Mouse (Mus musculus): ENCODE data around the gene Hspb6. TPM values are rescaled to one million over a fixed set of nuclear protein-coding genes. Genes with fewer than 3 reads are reported as not detected.
A peak's percentile ranks its signal among the peaks of the same experiment; 100 is the strongest.

Hspb6 gene
- polyA plus RNA-seq, 1 experiment from 2014 or later = 34.0 TPM

- H3K27ac ChIP-seq (ENCODE audit: low read length) = peak overlapping the region; percentile 59
- H3K9ac ChIP-seq (ENCODE audit: low read length) = peak overlapping the region; percentile 34
- 0 out of 2 replicates have a peak, but pooled peaks have one; percentile 3 for ATAC-seq (ENCODE audit: low read depth)
- 32% methylated on average over 17 of the region's 17 CpGs for WGBS
- H3K4me3 ChIP-seq (ENCODE audit: low read length) = no peak overlapping the region
- peaks cover 10% of the 10 kb centered on the region for H3K4me1 ChIP-seq (replicated peaks; ENCODE audit: control insufficient read depth, insufficient read depth, low read length)
- no peaks in the 10 kb centered on the region for H3K9me3 ChIP-seq (ENCODE audit: control insufficient read depth, low read length)
- peak overlapping the region; percentile 32 for H3K4me2 ChIP-seq (ENCODE audit: low read depth, low read length)
- H3K27me3 ChIP-seq (ENCODE audit: control insufficient read depth, insufficient read depth, low read depth, low read length) = no peaks in the 10 kb centered on the region
- peaks cover 29% of the 10 kb centered on the region for H3K36me3 ChIP-seq (ENCODE audit: control insufficient read depth, insufficient read depth, low read length)
Measured at GRCm38 (mm10) chr7:30526399-30526798, 25.6 kb upstream of the Hspb6 start.

GRCm38 (mm10) chr7:30526981-30527380 lies 25.0 kb upstream of the Hspb6 start:
- H3K36me3 ChIP-seq (ENCODE audit: control insufficient read depth, insufficient read depth, low read length) = peaks cover 34% of the 10 kb centered on the region
- WGBS = 85% methylated on average over 14 of the region's 14 CpGs
- no peak overlapping the region for H3K4me2 ChIP-seq (ENCODE audit: low read depth, low read length)
- no peak overlapping the region for H3K4me3 ChIP-seq (ENCODE audit: low read length)
- no peaks in the 10 kb centered on the region for H3K9me3 ChIP-seq (ENCODE audit: control insufficient read depth, low read length)
- peaks cover 10% of the 10 kb centered on the region for H3K4me1 ChIP-seq (replicated peaks; ENCODE audit: control insufficient read depth, insufficient read depth, low read length)
- no peak overlapping the region for H3K27ac ChIP-seq (ENCODE audit: low read length)
- no peak for ATAC-seq (ENCODE audit: low read depth)
- no peaks in the 10 kb centered on the region for H3K27me3 ChIP-seq (ENCODE audit: control insufficient read depth, insufficient read depth, low read depth, low read length)
- peak overlapping the region; percentile 34; the same call in 1 of the 2 replicates for H3K9ac ChIP-seq (ENCODE audit: low read length)

- ATAC-seq (ENCODE audit: low read depth) = no peak
- peaks cover 22% of the 10 kb centered on the region for H3K4me1 ChIP-seq (replicated peaks; ENCODE audit: control insufficient read depth, insufficient read depth, low read length)
- no peak overlapping the region for H3K4me2 ChIP-seq (ENCODE audit: low read depth, low read length)
- no peaks in the 10 kb centered on the region for H3K9me3 ChIP-seq (ENCODE audit: control insufficient read depth, low read length)
- no peak overlapping the region for H3K9ac ChIP-seq (ENCODE audit: low read length)
- WGBS = 75% methylated on average over 9 of the region's 9 CpGs
- no peak overlapping the region for H3K4me3 ChIP-seq (ENCODE audit: low read length)
- no peaks in the 10 kb centered on the region for H3K27me3 ChIP-seq (ENCODE audit: control insufficient read depth, insufficient read depth, low read depth, low read length)
- peaks cover 36% of the 10 kb centered on the region for H3K36me3 ChIP-seq (ENCODE audit: control insufficient read depth, insufficient read depth, low read length)
- H3K27ac ChIP-seq (ENCODE audit: low read length) = no peak overlapping the region
Measured at GRCm38 (mm10) chr7:30531291-30531815, 20.6 kb upstream of the Hspb6 start.

GRCm38 (mm10) chr7:30532931-30533330 lies 19.0 kb upstream of the Hspb6 start:
- H3K27me3 ChIP-seq (ENCODE audit: control insufficient read depth, insufficient read depth, low read depth, low read length) = no peaks in the 10 kb centered on the region
- H3K27ac ChIP-seq (ENCODE audit: low read length) = no peak overlapping the region
- H3K9ac ChIP-seq (ENCODE audit: low read length) = peak overlapping the region; percentile 38; the same call in 1 of the 2 replicates
- 0 out of 2 replicates have a peak overlapping the region, but pooled peaks have one; percentile 5 for H3K4me2 ChIP-seq (ENCODE audit: low read depth, low read length)
- no peak for ATAC-seq (ENCODE audit: low read depth)
- peaks cover 17% of the 10 kb centered on the region for H3K4me1 ChIP-seq (replicated peaks; ENCODE audit: control insufficient read depth, insufficient read depth, low read length)
- WGBS = 21% methylated on average over 8 of the region's 8 CpGs
- no peaks in the 10 kb centered on the region for H3K9me3 ChIP-seq (ENCODE audit: control insufficient read depth, low read length)
- peaks cover 29% of the 10 kb centered on the region for H3K36me3 ChIP-seq (ENCODE audit: control insufficient read depth, insufficient read depth, low read length)
- no peak overlapping the region for H3K4me3 ChIP-seq (ENCODE audit: low read length)

- no peak overlapping the region; the same call in 1 of the 2 replicates for H3K27ac ChIP-seq (ENCODE audit: low read length)
- peak overlapping the region; percentile 80 for H3K9ac ChIP-seq (ENCODE audit: low read length)
- H3K27me3 ChIP-seq (ENCODE audit: control insufficient read depth, insufficient read depth, low read depth, low read length) = no peaks in the 10 kb centered on the region
- peak overlapping the region; percentile 95 for H3K4me2 ChIP-seq (ENCODE audit: low read depth, low read length)
- peak overlapping the region; percentile 85 for H3K4me3 ChIP-seq (ENCODE audit: low read length)
- H3K9me3 ChIP-seq (ENCODE audit: control insufficient read depth, low read length) = no peaks in the 10 kb centered on the region
- H3K4me1 ChIP-seq (replicated peaks; ENCODE audit: control insufficient read depth, insufficient read depth, low read length) = peaks cover 17% of the 10 kb centered on the region
- WGBS = 6% methylated on average over 22 of the region's 26 CpGs
- ATAC-seq (ENCODE audit: low read depth) = no peak
- H3K36me3 ChIP-seq (ENCODE audit: control insufficient read depth, insufficient read depth, low read length) = peaks cover 20% of the 10 kb centered on the region
Measured at GRCm38 (mm10) chr7:30533941-30534632, 17.9 kb upstream of the Hspb6 start.

GRCm38 (mm10) chr7:30534633-30535577 lies 17.1 kb upstream of the Hspb6 start, which contains the start of gene Arhgap33:
Gene Arhgap33, minus strand, starts transcription at chr7:30535060.
- peak within 1 kb of the TSS; percentile 95 for H3K4me2 ChIP-seq (ENCODE audit: low read depth, low read length)
- peak within 1 kb of the TSS; percentile 69 for H3K27ac ChIP-seq (ENCODE audit: low read length)
- peak; percentile 96 for ATAC-seq (ENCODE audit: low read depth)
- no peaks in the 10 kb centered on the region for H3K27me3 ChIP-seq (ENCODE audit: control insufficient read depth, insufficient read depth, low read depth, low read length)
- peaks cover 17% of the 10 kb centered on the region for H3K4me1 ChIP-seq (replicated peaks; ENCODE audit: control insufficient read depth, insufficient read depth, low read length)
- 0% methylated on average over 35 of the region's 84 CpGs for WGBS
- H3K4me3 ChIP-seq (ENCODE audit: low read length) = peak within 1 kb of the TSS; percentile 85
- H3K9ac ChIP-seq (ENCODE audit: low read length) = peak within 1 kb of the TSS; percentile 80
- H3K9me3 ChIP-seq (ENCODE audit: control insufficient read depth, low read length) = no peaks in the 10 kb centered on the region
- peaks cover 18% of the 10 kb centered on the region for H3K36me3 ChIP-seq (ENCODE audit: control insufficient read depth, insufficient read depth, low read length)

- WGBS = 87% methylated on average over 7 of the region's 7 CpGs
- Histone ChIP-seq H3K4me2 (ENCODE audit: low read depth, low read length) (no peak overlapping the region), H3K36me3 (ENCODE audit: control insufficient read depth, insufficient read depth, low read length) (peaks cover 8% of the 10 kb centered on the region; the same call in 1 of the 2 replicates), H3K4me1 (replicated peaks; ENCODE audit: control insufficient read depth, insufficient read depth, low read length) (no peaks in the 10 kb centered on the region), H3K27me3 (ENCODE audit: control insufficient read depth, insufficient read depth, low read depth, low read length) (no peaks in the 10 kb centered on the region), H3K9ac (ENCODE audit: low read length) (no peak overlapping the region), H3K4me3 (ENCODE audit: low read length) (no peak overlapping the region), H3K27ac (ENCODE audit: low read length) (no peak overlapping the region), H3K9me3 (ENCODE audit: control insufficient read depth, low read length) (no peaks in the 10 kb centered on the region)
- ATAC-seq (ENCODE audit: low read depth) = no peak
Measured at GRCm38 (mm10) chr7:30540572-30540971, 11.4 kb upstream of the Hspb6 start.

- no peaks in the 10 kb centered on the region for H3K4me1 ChIP-seq (replicated peaks; ENCODE audit: control insufficient read depth, insufficient read depth, low read length)
- H3K36me3 ChIP-seq (ENCODE audit: control insufficient read depth, insufficient read depth, low read length) = peaks cover 10% of the 10 kb centered on the region; the same call in 1 of the 2 replicates
- no peak overlapping the region for H3K4me2 ChIP-seq (ENCODE audit: low read depth, low read length)
- ATAC-seq (ENCODE audit: low read depth) = no peak
- no peak overlapping the region for H3K9ac ChIP-seq (ENCODE audit: low read length)
- WGBS = 85% methylated on average over 2 of the region's 2 CpGs
- no peak overlapping the region for H3K27ac ChIP-seq (ENCODE audit: low read length)
- no peaks in the 10 kb centered on the region for H3K27me3 ChIP-seq (ENCODE audit: control insufficient read depth, insufficient read depth, low read depth, low read length)
- H3K4me3 ChIP-seq (ENCODE audit: low read length) = no peak overlapping the region
- no peaks in the 10 kb centered on the region for H3K9me3 ChIP-seq (ENCODE audit: control insufficient read depth, low read length)
Measured at GRCm38 (mm10) chr7:30544327-30544726, 7.7 kb upstream of the Hspb6 start.

GRCm38 (mm10) chr7:30549880-30550279 lies 2.1 kb upstream of the Hspb6 start:
- Histone ChIP-seq H3K9me3 (ENCODE audit: control insufficient read depth, low read length) (no peaks in the 10 kb centered on the region), H3K4me3 (ENCODE audit: low read length) (no peak overlapping the region), H3K9ac (ENCODE audit: low read length) (no peak overlapping the region), H3K4me1 (replicated peaks; ENCODE audit: control insufficient read depth, insufficient read depth, low read length) (peaks cover 9% of the 10 kb centered on the region; the same call in 1 of the 2 replicates), H3K27me3 (ENCODE audit: control insufficient read depth, insufficient read depth, low read depth, low read length) (no peaks in the 10 kb centered on the region), H3K27ac (ENCODE audit: low read length) (no peak overlapping the region), H3K4me2 (ENCODE audit: low read depth, low read length) (no peak overlapping the region), H3K36me3 (ENCODE audit: control insufficient read depth, insufficient read depth, low read length) (peaks cover 8% of the 10 kb centered on the region)
- no peak for ATAC-seq (ENCODE audit: low read depth)
- WGBS = 94% methylated on average over 2 of the region's 2 CpGs

Measured in lung, embryonic 16.5 days (tissue).